Mouse (Mus musculus) stomach, adult 2 months (tissue): ENCODE data around the gene Gm10295. TPM values are rescaled to one million over a fixed set of nuclear protein-coding genes. Genes with fewer than 3 reads are reported as not detected.

Experiments used
- polyA plus RNA-seq: library from polyadenylated mRNA; depleted of rRNA; stranded (reverse); fragments of >200 nt; gene quantifications from 2 replicates; pipeline ENCODE4 v1.2.3, GENCODE M21; 2012; rRNA removed

The Gm10295 gene
- not detected in 2 replicates for polyA plus RNA-seq

DNA sequence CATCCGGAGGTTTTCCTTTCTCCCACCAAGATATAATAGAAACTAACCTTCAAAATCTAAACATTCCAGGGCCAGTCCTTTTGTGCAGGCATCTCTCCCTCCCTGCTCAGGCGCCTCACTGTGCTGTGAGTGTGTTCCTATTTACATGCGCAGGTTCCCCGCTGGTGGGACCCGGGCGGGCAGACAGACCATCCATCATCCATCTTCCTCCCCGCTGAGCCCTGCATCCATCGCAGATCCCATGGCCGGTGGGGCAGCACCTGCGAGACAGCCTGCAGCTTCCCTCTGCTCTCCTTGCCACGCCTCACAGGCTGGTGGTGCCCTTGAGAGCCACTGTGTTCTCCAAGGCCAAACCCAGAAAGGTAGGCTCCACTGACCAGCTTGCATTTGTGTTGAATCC, at the start of gene Gm10295:
Gene Gm10295 (minus strand): TSS at position 122 of the 400 bp plus-strand sequence.

